Mouse (Mus musculus) ES-E14 (cell line): Measurements from ENCODE around the gene Sar1b.

ENCODE experiments used
- CHD2 ChIP-seq: IDR thresholded peaks from 2 replicates; pipeline ENCODE4 v1.6.1; 2014; ENCODE audit warnings: mild to moderate bottlenecking, low read depth, low read length, inconsistent platforms
- HCFC1 ChIP-seq: IDR thresholded peaks from 2 replicates; pipeline ENCODE4 v1.6.1; 2012; ENCODE audit warnings: low read length, inconsistent platforms, borderline replicate concordance; ENCODE audit not compliant: insufficient read depth
- MAFK ChIP-seq: IDR thresholded peaks from 2 replicates; pipeline ENCODE4 v1.6.1; 2014; ENCODE audit warnings: mild to moderate bottlenecking, low read depth, low read length, inconsistent platforms; ENCODE audit not compliant: insufficient read depth
- ZC3H11A ChIP-seq: IDR thresholded peaks from 2 replicates; pipeline ENCODE4 v1.6.1; 2012; ENCODE audit warnings: low read depth, mild to moderate bottlenecking, inconsistent platforms, low read length, borderline replicate concordance
- ZNF384 ChIP-seq: IDR thresholded peaks from 2 replicates; pipeline ENCODE4 v1.6.1; 2012; ENCODE audit warnings: low read depth, low read length, inconsistent platforms

GRCm38 (mm10) chr11:51822736-51823135 lies 59.2 kb downstream of the Sar1b start:
- no peak for TF ChIP-seq ZNF384
- no peak for TF ChIP-seq ZC3H11A
- TF ChIP-seq HCFC1, result no peak
- TF ChIP-seq MAFK, result no peak
- TF ChIP-seq CHD2, result no peak
